Mouse (Mus musculus) cerebellum, adult 2 months (tissue): ENCODE measurements around the gene 4930539E08Rik.

Experiments used
- CTCF ChIP-seq: fragments of 200-500 bp; IDR thresholded peaks from 2 replicates; pipeline ENCODE4 v1.5.1; 2011; ENCODE audit warnings: low read depth, mild to moderate bottlenecking, control low read depth, low read length, moderate library complexity, borderline replicate concordance; ENCODE audit not compliant: insufficient read depth
- POLR2A ChIP-seq: fragments of 200-500 bp; IDR thresholded peaks from 2 replicates; pipeline ENCODE4 v1.6.1; 2011; ENCODE audit warnings: low read length, control low read depth, borderline replicate concordance; ENCODE audit not compliant: insufficient read depth

GRCm38 (mm10) chr17:28898249-28898648 lies 16.9 kb downstream of the 4930539E08Rik start:
- TF ChIP-seq POLR2A (no peak), CTCF (no peak)
